Mouse (Mus musculus): Measurements from ENCODE around the gene Cyba. TPM values are rescaled to one million over a fixed set of nuclear protein-coding genes. Genes with fewer than 3 reads are reported as not detected.

Gene Cyba
- polyA plus RNA-seq, 2 experiments = 108 to 183 TPM

- no peak for DNase-seq (ENCODE audit: low spot score)
- Histone ChIP-seq H3K27me3 (ENCODE audit: control insufficient read depth, insufficient read depth, low read length) (no peaks in the 10 kb centered on the region), H3K9ac (ENCODE audit: low read depth, low read length, severe bottlenecking) (no peak overlapping the region), H3K4me1 (ENCODE audit: control insufficient read depth, insufficient read depth, low read length) (no peaks in the 10 kb centered on the region), H3K27ac (replicated peaks; ENCODE audit: low read depth, low read length) (no peak overlapping the region), H3K4me2 (replicated peaks; ENCODE audit: low read depth, low read length, severe bottlenecking) (no peak overlapping the region), H3K4me3 (replicated peaks; ENCODE audit: low read length) (no peak overlapping the region), H3K9me3 (ENCODE audit: control insufficient read depth, low read length) (no peaks in the 10 kb centered on the region), H3K36me3 (ENCODE audit: control insufficient read depth, insufficient read depth, low read length) (no peaks in the 10 kb centered on the region)
- peak; percentile 30; the same call in 1 of the 2 replicates for ATAC-seq (ENCODE audit: low FRiP score, low read depth)
- WGBS = 70% methylated on average over 7 of the region's 7 CpGs
- no peak for TF ChIP-seq POLR2A (IDR thresholded peaks at IDR 0.05; ENCODE audit: borderline replicate concordance, extremely low read depth, insufficient read depth, insufficient read length)
These were observed 18.5 kb upstream of the Cyba start for GRCm38 (mm10) chr8:122451161-122451703.

GRCm38 (mm10) chr8:122445203-122445602, 12.5 kb upstream of the Cyba start:
- H3K9me3 ChIP-seq (ENCODE audit: control insufficient read depth, low read length) = no peaks in the 10 kb centered on the region
- 62% methylated on average over 3 of the region's 3 CpGs for WGBS
- no peaks in the 10 kb centered on the region for H3K36me3 ChIP-seq (ENCODE audit: control insufficient read depth, insufficient read depth, low read length)
- no peak overlapping the region for H3K27ac ChIP-seq (replicated peaks; ENCODE audit: low read depth, low read length)
- H3K4me1 ChIP-seq (ENCODE audit: control insufficient read depth, insufficient read depth, low read length) = peaks cover 14% of the 10 kb centered on the region
- H3K9ac ChIP-seq (ENCODE audit: low read depth, low read length, severe bottlenecking) = no peak overlapping the region
- ATAC-seq (ENCODE audit: low FRiP score, low read depth) (no peak), DNase-seq (ENCODE audit: low spot score) (no peak)
- TF ChIP-seq POLR2A (IDR thresholded peaks at IDR 0.05; ENCODE audit: borderline replicate concordance, extremely low read depth, insufficient read depth, insufficient read length) = no peak
- H3K27me3 ChIP-seq (ENCODE audit: control insufficient read depth, insufficient read depth, low read length) = no peaks in the 10 kb centered on the region
- no peak overlapping the region for H3K4me3 ChIP-seq (replicated peaks; ENCODE audit: low read length)
- H3K4me2 ChIP-seq (replicated peaks; ENCODE audit: low read depth, low read length, severe bottlenecking) = no peak overlapping the region

- peak overlapping the region; percentile 92 for H3K27ac ChIP-seq (replicated peaks; ENCODE audit: low read depth, low read length)
- no peak for TF ChIP-seq POLR2A (IDR thresholded peaks at IDR 0.05; ENCODE audit: borderline replicate concordance, extremely low read depth, insufficient read depth, insufficient read length)
- H3K36me3 ChIP-seq (ENCODE audit: control insufficient read depth, insufficient read depth, low read length) = peaks cover 5% of the 10 kb centered on the region
- H3K9ac ChIP-seq (ENCODE audit: low read depth, low read length, severe bottlenecking) = peak overlapping the region; percentile 71
- peaks cover 14% of the 10 kb centered on the region for H3K4me1 ChIP-seq (ENCODE audit: control insufficient read depth, insufficient read depth, low read length)
- ATAC-seq (ENCODE audit: low FRiP score, low read depth) = peak; percentile 24; the same call in 1 of the 2 replicates
- peak overlapping the region; percentile 95 for H3K4me2 ChIP-seq (replicated peaks; ENCODE audit: low read depth, low read length, severe bottlenecking)
- no peaks in the 10 kb centered on the region for H3K27me3 ChIP-seq (ENCODE audit: control insufficient read depth, insufficient read depth, low read length)
- H3K9me3 ChIP-seq (ENCODE audit: control insufficient read depth, low read length) = no peaks in the 10 kb centered on the region
- H3K4me3 ChIP-seq (replicated peaks; ENCODE audit: low read length) = peak overlapping the region; percentile 68
- 8% methylated on average over 19 of the region's 19 CpGs for WGBS
- peak; percentile 92 for DNase-seq (ENCODE audit: low spot score)
These were observed 11.5 kb upstream of the Cyba start for GRCm38 (mm10) chr8:122444058-122444748.

GRCm38 (mm10) chr8:122443262-122444006, 10.7 kb upstream of the Cyba start, which contains the start of gene Mvd:
Gene Mvd, minus strand, starts transcription at chr8:122443422.
- Histone ChIP-seq H3K27me3 (ENCODE audit: control insufficient read depth, insufficient read depth, low read length) (no peaks in the 10 kb centered on the region), H3K9ac (ENCODE audit: low read depth, low read length, severe bottlenecking) (peak within 1 kb of the TSS; percentile 71), H3K36me3 (ENCODE audit: control insufficient read depth, insufficient read depth, low read length) (peaks cover 11% of the 10 kb centered on the region), H3K9me3 (ENCODE audit: control insufficient read depth, low read length) (no peaks in the 10 kb centered on the region), H3K4me2 (replicated peaks; ENCODE audit: low read depth, low read length, severe bottlenecking) (peak within 1 kb of the TSS; percentile 95), H3K27ac (replicated peaks; ENCODE audit: low read depth, low read length) (peak within 1 kb of the TSS; percentile 92), H3K4me3 (replicated peaks; ENCODE audit: low read length) (peak within 1 kb of the TSS; percentile 68), H3K4me1 (ENCODE audit: control insufficient read depth, insufficient read depth, low read length) (peaks cover 14% of the 10 kb centered on the region)
- DNase-seq (ENCODE audit: low spot score) = peak; percentile 99
- peak; percentile 67; the same call in 1 of the 2 replicates for TF ChIP-seq POLR2A (IDR thresholded peaks at IDR 0.05; ENCODE audit: borderline replicate concordance, extremely low read depth, insufficient read depth, insufficient read length)
- WGBS = under 1% methylated on average over 47 of the region's 47 CpGs
- ATAC-seq (ENCODE audit: low FRiP score, low read depth) = peak; percentile 97

- Histone ChIP-seq H3K9ac (ENCODE audit: low read depth, low read length, severe bottlenecking) (peak overlapping the region; percentile 65), H3K9me3 (ENCODE audit: control insufficient read depth, low read length) (no peaks in the 10 kb centered on the region), H3K36me3 (ENCODE audit: control insufficient read depth, insufficient read depth, low read length) (peaks cover 14% of the 10 kb centered on the region), H3K27me3 (ENCODE audit: control insufficient read depth, insufficient read depth, low read length) (no peaks in the 10 kb centered on the region), H3K4me3 (replicated peaks; ENCODE audit: low read length) (peak overlapping the region; percentile 68), H3K4me1 (ENCODE audit: control insufficient read depth, insufficient read depth, low read length) (peaks cover 14% of the 10 kb centered on the region), H3K27ac (replicated peaks; ENCODE audit: low read depth, low read length) (peak overlapping the region; percentile 28; the same call in 1 of the 2 replicates), H3K4me2 (replicated peaks; ENCODE audit: low read depth, low read length, severe bottlenecking) (peak overlapping the region; percentile 95)
- TF ChIP-seq POLR2A (IDR thresholded peaks at IDR 0.05; ENCODE audit: borderline replicate concordance, extremely low read depth, insufficient read depth, insufficient read length) = no peak
- no peak; the same call in 1 of the 2 replicates for ATAC-seq (ENCODE audit: low FRiP score, low read depth)
- no peak for DNase-seq (ENCODE audit: low spot score)
- WGBS = 3% methylated on average over 10 of the region's 12 CpGs
These were observed 10.1 kb upstream of the Cyba start for GRCm38 (mm10) chr8:122442781-122443180.

Measured in limb, embryonic 14.5 days (tissue).